Mouse (Mus musculus): ENCODE results near the gene Zbtb7a.
"Not testable (repeated sequence)": the region's sequence is repeated elsewhere in the genome, so short reads cannot be mapped to it uniquely, and the experiment has no call there.

Zbtb7a gene

GRCm38 (mm10) chr10:81168521-81169244, 33.7 kb downstream of the Zbtb7a start:
- no peak for DNase-seq (ENCODE audit: low spot score)

DNA sequence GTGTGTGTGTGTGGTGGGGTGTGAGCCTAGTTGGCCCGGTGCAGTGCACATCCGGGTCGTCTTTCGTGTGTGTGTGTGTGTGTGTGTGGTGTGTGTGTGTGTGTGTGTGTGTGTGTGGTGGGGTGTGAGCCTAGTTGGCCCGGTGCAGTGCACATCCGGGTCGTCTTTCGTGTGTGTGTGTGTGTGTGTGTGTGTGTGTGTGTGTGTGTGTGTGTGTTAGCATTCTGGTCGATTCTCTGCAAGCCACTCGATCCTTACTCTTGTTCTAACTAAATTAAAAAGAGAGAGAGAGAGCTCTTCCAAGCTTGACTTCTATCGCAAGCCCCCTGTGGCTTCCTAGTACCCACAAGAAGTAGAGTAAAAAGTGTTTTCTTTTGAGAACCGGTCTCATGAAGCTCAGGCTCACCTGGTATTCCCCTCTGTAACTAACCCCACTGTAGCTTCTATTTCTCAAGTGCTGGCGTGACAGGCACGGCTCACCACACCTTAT, 34.4 kb downstream of the Zbtb7a start:
- not testable (repeated sequence) for DNase-seq (ENCODE audit: low spot score)

DNA sequence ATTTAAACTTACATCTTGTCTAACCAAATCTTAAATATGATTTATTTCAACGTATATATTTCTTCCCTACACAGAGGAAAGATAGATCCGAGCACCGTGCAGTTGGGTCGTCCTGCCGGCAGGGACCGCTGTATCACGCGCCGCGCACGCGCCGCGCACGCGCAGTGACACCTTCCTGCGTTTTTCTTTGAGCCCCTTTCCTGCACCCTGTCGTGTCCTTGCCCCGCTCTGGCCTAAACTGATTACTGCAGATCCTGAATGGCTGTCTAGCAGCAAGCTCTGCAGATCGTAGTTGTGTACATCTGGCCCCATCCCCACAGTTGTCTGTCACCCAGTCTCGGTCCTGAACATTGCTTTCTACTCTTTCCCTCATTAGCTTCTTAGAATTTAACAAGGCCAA, 38.1 kb downstream of the Zbtb7a start:
- no peak for DNase-seq (ENCODE audit: low spot score)

- no peak for DNase-seq (ENCODE audit: low spot score)
Observed at GRCm38 (mm10) chr10:81174617-81175344, 39.8 kb downstream of the Zbtb7a start.

DNA sequence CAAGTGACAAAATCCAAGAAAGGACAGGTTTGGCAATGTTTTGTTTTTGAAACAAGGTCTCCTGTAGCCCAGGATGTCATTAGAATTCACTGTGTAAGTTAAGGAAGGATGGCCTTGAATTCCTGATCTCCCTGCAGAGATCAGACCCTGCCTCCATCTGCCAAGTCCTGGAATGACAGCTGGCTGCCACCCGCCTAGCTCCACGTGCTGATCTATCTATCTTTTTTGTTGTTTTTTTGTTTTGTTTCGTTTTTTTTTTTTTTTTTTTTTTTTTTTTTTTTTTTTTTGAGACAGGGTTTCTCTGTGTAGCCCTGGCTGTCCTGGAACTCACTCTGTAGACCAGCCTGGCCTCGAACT, 40.3 kb downstream of the Zbtb7a start:
- DNase-seq (ENCODE audit: low spot score) = not testable (repeated sequence)

DNA sequence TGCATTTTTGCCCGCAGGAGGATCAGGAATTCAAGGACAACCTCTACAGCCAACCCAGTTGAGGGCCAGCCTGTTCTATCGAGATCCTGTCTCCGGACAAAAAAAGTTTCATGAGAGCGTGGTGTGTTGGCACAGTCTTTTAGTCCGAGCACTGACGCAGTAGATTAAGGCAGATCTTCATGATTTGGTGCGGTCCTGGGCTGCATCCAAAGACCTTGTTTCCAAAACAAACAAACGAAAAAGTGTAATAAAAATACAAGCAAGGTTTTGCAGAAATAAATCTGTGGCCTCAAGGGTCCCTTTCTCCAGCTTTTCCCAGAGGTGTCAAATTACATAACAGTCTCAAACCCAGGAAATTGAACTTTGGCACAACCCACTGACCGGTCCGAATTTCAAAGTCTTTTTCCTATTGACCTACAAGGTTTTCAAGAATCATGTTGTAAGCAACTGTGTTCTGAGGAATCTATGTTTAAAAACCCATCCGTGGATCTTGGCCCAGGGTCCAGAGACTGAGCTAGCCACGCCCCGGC, 41.0 kb downstream of the Zbtb7a start:
- DNase-seq (ENCODE audit: low spot score) = no peak

DNA sequence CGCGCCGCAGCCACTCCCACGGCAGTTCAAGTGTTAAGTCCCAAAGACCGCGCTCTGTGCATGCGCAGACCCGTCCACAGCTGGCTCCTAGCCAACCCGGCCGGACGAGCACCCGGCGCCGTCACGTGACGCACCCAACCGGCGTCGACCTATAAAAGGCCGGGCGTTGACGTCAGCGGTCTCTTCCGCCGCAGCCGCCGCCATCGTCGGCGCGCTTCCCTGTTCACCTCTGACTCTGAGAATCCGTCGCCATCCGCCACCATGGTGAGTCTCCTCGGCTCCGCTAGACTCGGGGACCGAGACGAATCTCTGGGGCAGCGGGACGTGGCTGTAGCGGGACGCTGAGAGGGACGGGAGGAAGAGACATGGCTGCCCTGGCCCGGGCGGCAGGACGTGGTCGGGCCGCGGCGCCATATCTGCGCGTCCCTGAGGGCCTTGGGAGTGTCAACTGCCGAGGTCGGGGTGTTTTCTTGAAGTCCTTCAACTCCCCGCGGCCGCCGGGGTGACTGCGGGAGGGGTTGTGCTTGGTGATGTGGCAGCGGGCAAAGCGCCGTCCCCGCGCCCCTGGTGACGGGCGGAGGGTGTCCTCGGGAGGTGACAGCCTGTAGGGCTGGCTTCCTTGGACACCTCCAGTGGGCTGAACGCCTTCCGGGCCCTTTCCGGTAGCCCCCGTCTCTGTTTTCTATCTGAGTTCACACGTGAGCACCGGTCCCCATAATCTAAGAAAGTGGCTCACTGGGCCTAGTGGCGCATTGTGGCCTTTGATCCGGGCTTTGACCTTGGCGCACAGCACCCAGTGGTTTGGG, 41.6 kb downstream of the Zbtb7a start, which contains the start of gene Eef2:
Eef2 (plus strand) TSS at position 166 of the 806 bp plus-strand sequence.
- DNase-seq (ENCODE audit: low spot score) = peak; percentile 99

DNA sequence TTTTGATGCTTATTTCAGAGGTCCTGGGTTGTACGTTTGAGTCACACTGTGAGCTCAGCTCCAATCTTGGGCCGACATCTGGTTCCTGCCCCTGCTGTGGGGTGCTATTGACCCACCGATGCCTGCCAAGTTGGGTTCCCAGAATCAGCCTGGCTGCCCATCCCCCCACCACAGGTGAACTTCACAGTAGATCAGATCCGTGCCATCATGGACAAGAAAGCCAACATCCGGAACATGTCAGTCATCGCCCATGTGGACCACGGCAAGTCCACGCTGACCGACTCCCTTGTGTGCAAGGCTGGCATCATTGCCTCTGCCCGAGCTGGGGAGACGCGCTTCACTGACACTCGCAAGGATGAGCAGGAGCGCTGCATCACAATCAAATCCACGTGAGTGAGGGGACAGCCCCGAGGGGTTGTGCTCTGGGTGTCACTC, 42.5 kb downstream of the Zbtb7a start:
- DNase-seq (ENCODE audit: low spot score) = no peak

DNA sequence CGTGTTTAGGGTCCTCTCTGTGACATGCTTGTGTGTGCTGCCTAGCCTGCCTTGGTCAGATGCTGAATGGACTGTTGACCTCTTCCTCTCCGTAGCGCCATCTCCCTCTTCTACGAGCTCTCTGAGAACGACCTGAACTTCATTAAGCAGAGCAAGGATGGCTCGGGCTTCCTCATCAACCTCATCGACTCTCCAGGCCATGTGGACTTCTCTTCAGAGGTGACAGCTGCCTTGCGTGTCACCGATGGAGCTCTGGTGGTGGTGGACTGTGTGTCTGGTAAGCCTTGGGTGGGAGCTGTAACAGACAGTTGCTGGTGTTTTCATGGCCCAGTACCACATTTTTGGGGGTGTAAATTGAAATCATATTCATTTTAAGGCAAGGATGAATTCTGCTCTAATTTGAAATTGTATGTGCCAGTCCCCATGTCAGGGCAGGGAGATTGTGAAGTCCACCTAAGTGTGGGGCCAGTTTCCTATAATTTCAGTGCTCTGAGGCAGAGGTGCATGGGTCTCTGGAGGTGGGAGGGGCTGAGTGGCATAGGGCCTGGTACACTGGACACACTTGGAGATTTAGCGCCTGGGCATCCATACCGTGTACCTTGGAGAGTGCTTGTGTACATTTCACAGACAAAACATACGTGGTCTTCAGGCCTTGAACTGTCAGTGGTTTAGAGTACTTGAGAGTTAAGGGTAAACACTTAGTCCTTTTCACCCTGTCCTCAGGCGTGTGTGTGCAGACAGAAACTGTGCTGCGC, 43.1 kb downstream of the Zbtb7a start:
- DNase-seq (ENCODE audit: low spot score) = no peak

- no peak for DNase-seq (ENCODE audit: low spot score)
Observed at GRCm38 (mm10) chr10:81178927-81179326, 43.9 kb downstream of the Zbtb7a start.

DNA sequence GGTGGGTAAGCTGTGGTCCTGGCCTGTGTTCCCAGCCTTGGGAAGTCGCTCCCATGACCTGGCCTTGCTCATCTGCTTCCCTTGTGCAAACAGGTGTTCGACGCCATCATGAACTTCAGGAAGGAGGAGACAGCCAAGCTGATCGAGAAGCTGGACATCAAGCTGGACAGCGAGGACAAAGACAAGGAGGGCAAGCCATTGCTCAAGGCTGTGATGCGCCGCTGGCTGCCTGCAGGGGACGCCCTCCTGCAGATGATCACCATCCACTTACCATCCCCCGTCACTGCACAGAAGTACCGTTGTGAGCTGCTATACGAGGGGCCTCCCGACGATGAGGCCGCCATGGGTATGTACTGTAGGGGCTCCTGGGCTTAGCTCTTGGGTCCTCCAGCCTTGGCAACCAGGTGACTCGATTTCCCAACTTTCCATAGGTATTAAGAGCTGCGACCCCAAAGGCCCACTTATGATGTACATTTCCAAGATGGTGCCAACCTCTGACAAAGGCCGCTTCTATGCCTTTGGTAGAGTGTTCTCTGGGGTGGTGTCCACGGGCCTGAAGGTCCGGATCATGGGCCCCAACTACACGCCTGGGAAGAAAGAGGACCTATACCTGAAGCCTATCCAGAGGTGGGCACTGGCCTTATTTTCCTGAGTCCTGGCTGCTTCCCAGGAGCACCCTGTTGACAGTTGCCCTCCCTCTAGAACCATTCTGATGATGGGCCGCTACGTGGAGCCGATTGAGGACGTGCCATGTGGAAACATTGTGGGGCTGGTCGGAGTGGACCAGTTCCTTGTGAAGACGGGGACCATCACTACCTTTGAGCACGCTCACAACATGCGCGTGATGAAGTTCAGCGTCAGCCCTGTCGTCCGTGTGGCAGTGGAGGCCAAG, 44.7 kb downstream of the Zbtb7a start:
- no peak for DNase-seq (ENCODE audit: low spot score)

DNA sequence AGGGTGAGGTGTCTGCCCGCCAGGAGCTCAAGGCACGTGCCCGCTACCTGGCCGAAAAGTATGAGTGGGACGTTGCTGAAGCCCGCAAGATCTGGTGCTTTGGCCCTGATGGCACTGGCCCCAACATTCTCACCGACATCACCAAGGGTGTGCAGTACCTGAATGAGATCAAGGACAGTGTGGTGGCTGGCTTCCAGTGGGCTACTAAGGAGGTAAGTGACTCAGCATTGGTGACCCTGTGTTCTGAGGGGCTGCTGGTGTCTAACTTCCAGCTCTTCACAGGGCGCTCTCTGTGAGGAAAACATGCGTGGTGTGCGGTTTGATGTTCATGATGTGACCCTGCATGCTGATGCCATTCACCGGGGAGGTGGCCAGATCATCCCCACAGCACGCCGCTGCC, 45.9 kb downstream of the Zbtb7a start:
- DNase-seq (ENCODE audit: low spot score) = no peak

- not testable (repeated sequence) for DNase-seq (ENCODE audit: low spot score)
Observed at GRCm38 (mm10) chr10:81181860-81182259, 46.8 kb downstream of the Zbtb7a start.

DNA sequence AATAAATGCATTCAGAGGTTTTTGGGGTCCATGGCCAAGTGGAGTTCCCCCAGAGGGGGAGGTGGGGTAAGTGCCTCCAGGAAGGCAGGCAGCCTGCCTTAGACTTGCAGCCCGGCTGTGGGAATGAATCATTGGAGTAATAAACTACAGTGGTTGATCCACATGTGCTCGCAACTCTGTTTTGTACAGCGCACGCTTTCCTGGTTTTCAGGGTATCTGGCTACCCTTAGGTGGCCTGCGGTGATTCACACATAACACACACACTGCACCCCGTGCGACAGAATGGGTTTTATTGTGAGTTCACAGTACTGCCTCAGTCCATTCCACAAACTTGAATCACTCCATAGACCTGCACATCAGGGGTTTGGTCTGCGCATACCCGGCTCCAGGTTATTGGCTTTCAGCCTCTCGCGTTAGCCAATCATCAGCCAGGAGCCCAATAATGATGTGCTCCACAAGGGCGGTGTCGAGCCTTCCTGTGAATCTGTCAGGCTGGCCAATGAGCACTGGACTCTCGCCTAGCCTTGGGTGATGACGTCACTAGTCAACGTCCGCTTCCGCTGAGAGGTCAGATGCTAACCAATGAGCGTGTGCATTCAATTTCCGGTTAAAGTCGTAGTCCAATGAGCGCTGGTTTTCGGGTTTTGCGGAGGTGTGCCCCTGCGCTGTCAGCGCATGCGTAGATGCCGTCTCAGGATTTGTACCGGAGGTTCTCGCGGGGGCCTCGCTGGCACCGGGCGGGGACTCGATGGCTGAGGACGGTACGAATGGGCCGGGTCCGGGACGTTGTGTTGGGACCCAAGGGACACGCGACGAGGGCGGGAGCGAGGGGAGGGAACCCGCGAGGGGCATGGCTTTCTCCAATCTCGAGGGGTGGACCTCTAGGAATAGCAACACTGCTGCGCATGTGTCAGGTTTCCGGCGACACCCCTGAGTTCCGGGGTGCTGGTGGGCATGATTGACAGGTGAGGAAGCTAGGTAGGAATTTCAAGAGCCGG, 47.6 kb downstream of the Zbtb7a start, which contains the start of gene Dapk3:
Dapk3 (plus strand) TSS at position 670 of the 998 bp plus-strand sequence.
- peak; percentile 84 for DNase-seq (ENCODE audit: low spot score)

DNA sequence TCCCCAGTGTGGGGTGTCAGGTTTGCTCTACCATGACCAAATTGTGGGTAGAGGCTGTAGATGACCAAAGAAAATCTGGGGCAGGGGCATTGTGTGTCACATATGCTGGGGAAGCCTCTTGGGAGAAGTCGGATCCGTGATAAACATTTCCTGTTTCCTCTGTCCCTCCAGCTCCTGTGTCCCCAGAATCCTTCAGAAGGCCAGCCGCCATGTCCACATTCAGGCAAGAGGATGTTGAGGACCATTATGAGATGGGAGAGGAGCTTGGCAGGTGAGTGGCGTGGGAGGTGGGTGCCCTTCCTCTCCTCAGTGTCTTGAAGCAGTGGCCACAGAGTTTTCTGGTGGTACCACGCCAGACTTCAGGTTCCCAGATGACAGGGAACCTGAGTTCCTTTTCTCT, 48.8 kb downstream of the Zbtb7a start, which contains the start of gene 4930442H23Rik:
4930442H23Rik (minus strand) TSS at position 45 of the 400 bp plus-strand sequence.
- no peak for DNase-seq (ENCODE audit: low spot score)

DNA sequence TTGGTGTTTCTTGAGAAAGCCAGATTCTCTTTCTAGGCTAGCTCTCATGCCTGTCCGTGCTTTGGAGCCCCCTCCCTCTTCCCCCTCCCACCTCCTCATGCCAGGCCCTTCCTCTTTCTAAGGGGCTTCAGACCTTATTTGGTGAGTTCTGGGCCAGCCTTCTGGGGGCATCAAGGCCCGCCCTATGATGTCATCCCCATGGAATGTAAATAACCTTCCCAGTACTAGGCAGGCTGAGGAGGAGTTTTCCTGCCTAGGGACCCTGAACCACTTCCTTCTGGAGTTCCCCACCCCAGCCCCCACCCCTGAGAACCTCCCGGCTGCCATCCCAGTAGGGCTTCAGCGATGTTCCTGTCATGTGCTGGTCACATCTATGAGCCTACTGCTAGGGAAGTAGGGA, 49.7 kb downstream of the Zbtb7a start:
- DNase-seq (ENCODE audit: low spot score) = no peak

- no peak for DNase-seq (ENCODE audit: low spot score)
Observed at GRCm38 (mm10) chr10:81187161-81187560, 52.1 kb downstream of the Zbtb7a start.

DNA sequence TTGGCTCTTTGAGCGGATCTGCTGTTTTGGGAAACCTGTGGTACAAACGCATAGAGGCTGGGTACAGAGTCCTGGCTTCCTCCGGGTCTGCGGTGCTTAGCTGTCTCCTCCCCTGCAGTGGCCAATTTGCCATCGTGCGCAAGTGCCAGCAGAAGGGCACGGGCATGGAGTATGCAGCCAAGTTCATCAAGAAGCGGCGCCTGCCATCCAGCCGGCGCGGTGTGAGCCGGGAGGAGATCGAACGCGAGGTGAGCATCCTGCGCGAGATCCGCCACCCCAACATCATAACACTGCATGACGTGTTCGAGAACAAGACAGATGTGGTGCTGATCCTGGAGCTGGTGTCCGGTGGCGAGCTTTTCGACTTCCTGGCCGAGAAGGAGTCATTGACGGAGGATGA, 54.8 kb downstream of the Zbtb7a start:
- DNase-seq (ENCODE audit: low spot score) = no peak

All from urinary bladder, postnatal 10 days (tissue).